Mouse (Mus musculus): ENCODE data around the gene Phf21b. TPM values are rescaled to one million over a fixed set of nuclear protein-coding genes. Genes with fewer than 3 reads are reported as not detected.

Gene Phf21b
- total RNA-seq, 2 experiments from 2014 or later: 0.59 to 0.69 TPM

GRCm38 (mm10) chr15:84736994-84737346 lies 118.9 kb downstream of the Phf21b start:
- intact Hi-C loops (cut with DNase I; ENCODE audit: low total_unique reads): no loop called here
- no peak for DNase-seq

- DNase-seq: no peak
- intact Hi-C loops (cut with DNase I; ENCODE audit: low total_unique reads): no loop called here
Observed at GRCm38 (mm10) chr15:84736346-84736993, 119.4 kb downstream of the Phf21b start.

Other genes with a start within 250 kb of the Phf21b start
- 1 to 10 TPM; 7.3 to 8.5 TPM for gene Prr5, start 186.4 kb downstream of the Phf21b start, total RNA-seq (2021)
- under 1 TPM in 1 of 2 experiments, not detected in 1; 0.29 TPM for gene Arhgap8, start 136.0 kb downstream of the Phf21b start, total RNA-seq (2021)
- under 1 TPM; 0.09 to 0.14 TPM for gene Gm29666, start 64.0 kb upstream of the Phf21b start, total RNA-seq (2021)
- 10 to 100 TPM; 14.3 to 14.4 TPM for gene Nup50, start 67.4 kb upstream of the Phf21b start, total RNA-seq (2021)
- 10 to 100 TPM; 26.4 to 35.9 TPM for gene 5031439G07Rik, start 132.5 kb upstream of the Phf21b start, total RNA-seq (2021)
- not detected for gene Upk3a, start 161.1 kb upstream of the Phf21b start, total RNA-seq (2021)
- 1 to 10 TPM; 5.1 to 5.3 TPM for gene Fam118a, start 172.9 kb upstream of the Phf21b start, total RNA-seq (2021)